Mouse (Mus musculus) gastrocnemius, postnatal 25 days (tissue): ENCODE results near the gene Fam53b. TPM values are rescaled to one million over a fixed set of nuclear protein-coding genes. Genes with fewer than 3 reads are reported as not detected.

Experiments
- DNase-seq: peaks from one replicate; pipeline ENCODE4 v3.0.0; 2022
- total RNA-seq, 2 experiments: library from RNA; stranded (reverse); gene quantifications; 1 replicate in 1 of 2; 2 replicates in 1 of 2; pipeline ENCODE4 v1.2.3; 2021

The Fam53b gene
- total RNA-seq, 2 experiments from 2014 or later, result 17.0 to 19.0 TPM

DNA sequence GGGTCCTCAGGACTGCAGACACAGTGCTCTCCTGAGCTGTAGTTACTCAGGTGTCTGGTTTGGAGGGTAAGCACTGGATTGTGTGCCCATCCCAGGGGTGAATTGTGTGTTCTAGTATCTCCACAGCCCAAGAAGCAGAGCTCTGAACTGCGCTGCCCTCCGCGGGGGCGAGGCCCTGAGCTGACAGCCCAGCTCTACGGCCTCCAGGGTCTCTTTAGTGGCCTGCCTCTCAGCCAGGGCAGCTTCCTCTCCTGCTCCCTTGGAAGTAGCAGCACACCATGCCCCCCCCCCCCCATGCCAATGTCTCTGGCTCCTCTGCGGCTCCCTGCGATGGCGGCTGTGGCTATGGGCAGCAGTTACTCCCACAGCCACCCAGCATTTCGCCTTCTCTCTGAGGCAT, 102.1 kb downstream of the Fam53b start:
- DNase-seq, result no peak

DNA sequence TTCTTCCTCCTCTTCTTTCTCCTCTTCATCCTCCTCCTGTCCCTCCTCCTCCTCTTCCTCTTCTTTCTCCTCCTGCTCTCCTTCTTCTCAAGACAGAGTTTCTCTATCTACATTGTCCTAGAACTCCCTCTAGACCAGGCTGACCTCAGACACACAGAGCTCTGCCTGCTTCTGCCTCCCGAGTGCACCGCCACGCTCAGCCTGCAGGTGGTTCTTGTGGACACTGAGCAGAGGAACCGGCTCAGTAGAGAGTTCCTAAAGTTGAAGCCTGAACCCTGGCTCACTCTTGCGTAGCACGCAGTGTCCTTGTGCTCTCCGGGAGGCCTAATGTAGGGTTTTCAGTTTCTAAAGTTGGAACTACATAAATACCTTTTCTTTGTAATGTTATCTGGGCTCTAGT, 108.6 kb downstream of the Fam53b start:
- DNase-seq, result no peak

GRCm38 (mm10) chr7:132704310-132704875, 109.3 kb downstream of the Fam53b start:
- DNase-seq, result no peak

GRCm38 (mm10) chr7:132703515-132704309, 110.0 kb downstream of the Fam53b start:
- no peak for DNase-seq

GRCm38 (mm10) chr7:132702492-132703070, 111.1 kb downstream of the Fam53b start:
- no peak for DNase-seq

DNA sequence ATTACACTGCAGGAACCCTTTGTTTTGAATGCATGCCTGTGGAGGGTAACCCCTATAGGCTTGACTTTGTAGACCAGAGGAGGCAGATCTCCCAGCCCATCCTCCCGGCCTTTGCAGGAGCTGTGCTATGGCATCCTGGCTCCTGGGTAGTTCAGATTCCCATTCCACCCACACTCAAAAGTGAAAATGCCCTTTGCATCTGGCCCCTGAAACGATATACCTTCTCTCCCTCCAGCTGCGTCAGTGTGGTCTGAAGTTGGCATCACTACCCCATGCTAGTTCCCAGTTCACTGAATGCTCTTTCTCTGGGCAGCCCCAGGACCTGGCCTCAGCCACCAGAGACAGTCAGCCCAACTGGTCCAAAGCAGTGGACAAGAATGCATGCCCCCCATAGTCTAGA, 111.7 kb downstream of the Fam53b start:
- no peak for DNase-seq

DNA sequence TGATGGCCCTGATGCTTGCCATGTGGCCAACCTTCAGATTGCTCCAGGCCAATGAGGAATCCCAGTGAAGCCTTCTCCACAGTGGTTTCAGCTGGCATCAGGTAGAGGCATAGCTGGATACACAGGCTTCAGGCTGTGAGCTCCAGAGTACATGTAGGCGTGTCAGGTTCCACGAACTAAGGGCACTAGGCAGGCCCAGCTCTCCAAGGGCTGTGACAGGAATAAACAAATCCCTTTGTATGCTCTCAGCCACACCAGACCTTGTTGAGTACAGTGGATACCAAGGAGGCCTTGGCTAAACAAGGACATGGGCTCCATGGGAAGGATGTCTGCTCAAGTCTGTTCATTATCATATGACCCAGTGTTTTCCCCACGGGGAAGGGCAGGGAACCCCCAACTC, 112.3 kb downstream of the Fam53b start:
- DNase-seq, result no peak

DNA sequence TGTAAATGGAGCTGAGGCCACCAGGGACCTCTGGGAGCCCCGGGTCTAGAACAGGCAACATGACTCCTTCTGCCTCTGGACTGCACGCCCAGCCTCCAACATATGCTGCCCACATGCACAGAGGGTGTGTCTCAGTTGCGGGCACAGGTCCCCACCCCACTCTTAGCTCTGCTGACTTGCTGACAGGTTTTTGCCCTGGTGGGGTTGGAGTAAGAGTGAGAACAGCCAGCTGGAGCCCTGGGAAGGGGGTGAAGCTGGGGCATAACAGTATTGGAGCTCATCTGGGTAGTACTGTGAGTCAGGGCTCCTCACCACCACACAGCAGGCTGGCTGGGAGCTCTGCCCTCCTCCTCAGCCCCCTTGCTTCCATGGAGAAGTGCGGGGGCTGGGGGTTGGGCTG, 113.6 kb downstream of the Fam53b start:
- no peak for DNase-seq

GRCm38 (mm10) chr7:132699639-132700038, 114.0 kb downstream of the Fam53b start:
- no peak for DNase-seq

- DNase-seq, result no peak
These were observed 114.5 kb downstream of the Fam53b start for GRCm38 (mm10) chr7:132699165-132699564.

DNA sequence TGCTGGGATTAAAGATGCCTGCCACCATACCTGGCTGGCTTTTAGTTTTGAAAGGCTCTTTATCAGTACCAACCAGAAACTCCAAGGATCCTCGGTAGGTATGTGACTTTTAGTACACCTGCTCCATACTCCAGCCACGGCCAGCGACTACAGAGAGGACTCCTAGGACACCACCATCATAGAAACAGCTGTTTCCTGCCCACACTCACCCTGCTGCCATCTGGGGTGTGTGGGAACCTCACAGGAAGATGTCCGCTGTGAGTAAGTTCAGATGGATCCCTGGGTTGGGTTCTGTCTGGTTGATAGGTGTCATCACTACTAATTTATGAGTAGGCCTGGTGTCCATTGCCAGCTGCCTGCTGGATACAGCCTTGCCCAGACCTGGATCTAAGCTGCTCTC, 114.9 kb downstream of the Fam53b start:
- no peak for DNase-seq

GRCm38 (mm10) chr7:132697258-132697796, 116.4 kb downstream of the Fam53b start:
- no peak for DNase-seq

- no peak for DNase-seq
These were observed 120.1 kb downstream of the Fam53b start for GRCm38 (mm10) chr7:132693561-132693960.

DNA sequence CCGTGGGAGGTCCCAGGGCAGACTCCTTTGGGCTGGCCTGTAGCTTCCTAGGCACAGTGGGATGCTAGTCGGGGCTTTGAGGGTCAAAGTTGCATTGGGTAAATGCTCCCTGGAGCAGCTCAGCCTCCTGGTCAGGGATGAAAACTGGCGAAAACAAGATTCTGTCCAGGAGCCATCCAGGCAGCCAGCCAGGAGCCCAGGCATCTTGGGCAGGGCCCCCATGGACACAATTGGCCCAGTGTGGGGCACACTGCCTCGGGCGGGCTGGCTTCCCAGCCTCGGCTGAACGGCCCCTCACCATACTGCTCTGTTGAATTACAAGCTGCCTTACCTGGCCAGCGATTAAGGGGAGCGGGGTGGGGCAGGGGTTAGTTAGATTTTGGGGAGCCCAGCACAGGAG, 121.0 kb downstream of the Fam53b start:
- no peak for DNase-seq

DNA sequence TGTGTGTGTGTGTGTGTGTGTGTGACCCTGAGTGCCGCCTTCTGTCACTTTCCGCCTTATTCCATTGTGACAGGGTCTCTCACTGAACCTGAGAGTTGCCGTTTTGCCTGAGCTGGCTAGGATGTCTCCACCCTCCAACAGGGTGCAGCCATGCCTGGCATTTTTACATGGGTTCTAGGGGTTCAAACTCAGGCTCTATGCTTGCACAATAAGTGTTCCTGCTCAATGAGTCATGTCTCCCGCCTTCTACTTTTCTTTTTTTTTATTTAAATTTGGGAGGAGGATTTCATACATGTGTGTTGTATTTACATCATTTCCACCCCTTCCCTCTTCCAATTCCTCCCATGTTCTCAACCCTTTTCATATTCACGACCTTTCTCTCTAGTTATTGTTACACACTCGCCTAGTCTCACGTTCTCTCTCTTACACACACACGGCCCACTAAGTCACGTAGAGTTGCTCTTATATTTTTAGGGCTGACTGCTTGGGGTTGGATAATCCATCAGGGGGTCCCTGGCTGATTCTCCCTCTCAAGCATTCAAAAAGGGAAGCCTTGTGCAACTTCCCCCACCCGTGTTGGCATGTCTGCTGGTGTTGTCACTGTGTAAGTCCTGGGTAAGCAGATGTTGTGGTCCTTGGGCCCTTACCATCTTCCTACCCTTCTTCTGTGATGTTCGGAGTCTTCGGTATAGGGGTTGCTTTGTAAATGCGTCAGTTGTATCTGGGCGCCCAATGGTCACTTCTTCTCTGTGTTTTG, 122.8 kb downstream of the Fam53b start:
- no peak for DNase-seq

GRCm38 (mm10) chr7:132689722-132690121, 124.0 kb downstream of the Fam53b start:
- no peak for DNase-seq

DNA sequence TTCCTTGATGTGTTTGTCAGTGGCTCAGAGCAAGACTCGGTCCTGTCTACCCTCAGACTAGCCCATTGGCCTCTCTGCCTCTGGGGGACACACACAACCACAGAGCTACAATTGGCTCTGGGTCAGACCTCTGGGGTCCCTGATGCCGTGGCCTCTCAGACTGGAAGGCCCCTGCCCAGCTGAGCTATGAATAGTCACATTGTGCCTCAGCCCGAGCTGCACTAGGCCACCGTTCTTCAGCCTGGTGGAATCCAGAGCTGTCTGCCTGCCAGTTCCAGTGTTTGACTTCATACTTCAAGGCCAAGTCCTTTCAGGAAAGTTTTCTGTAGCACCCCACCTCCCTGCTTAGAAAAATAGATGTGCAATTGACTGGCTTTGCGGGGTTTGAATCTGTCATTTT, 125.0 kb downstream of the Fam53b start:
- DNase-seq, result no peak

DNA sequence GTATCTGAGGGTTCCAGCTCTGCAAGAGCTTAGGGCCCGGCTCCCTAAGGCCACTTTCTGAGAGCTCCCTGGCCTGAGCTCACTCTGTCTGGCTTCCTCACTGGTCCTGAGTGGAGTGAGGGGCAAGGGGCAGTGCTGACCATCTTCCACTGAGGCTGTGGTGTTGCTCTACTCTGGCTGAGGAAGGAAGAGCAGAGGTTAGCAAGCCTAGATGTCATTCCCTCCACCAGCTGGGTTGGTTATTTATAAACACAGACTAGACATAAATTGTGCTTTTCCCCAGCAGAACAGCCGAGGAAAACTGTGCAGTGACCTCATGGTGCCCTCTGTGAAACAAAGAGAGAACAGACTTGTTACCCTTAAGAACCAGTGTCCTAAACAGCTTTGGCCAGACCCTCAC, 125.8 kb downstream of the Fam53b start:
- no peak for DNase-seq

DNA sequence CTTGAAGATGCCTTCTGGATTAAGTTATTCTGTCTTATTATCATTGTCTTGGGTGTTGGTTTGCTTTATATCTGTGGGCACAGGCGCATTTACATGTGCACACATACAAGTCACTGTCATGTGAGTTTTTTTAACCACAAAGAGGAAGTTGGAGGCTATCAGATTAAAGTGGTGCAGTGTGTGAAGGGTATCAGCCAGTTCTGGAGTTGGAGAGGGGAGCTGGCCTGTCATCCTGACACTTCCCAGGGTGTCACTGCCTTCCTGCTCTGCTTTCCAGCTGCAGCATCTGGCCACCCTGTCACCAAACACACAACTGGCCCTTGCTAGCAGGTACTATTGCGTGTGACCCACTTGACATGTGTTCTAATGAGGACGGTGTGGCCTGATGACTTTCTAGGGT, 127.2 kb downstream of the Fam53b start:
- no peak for DNase-seq

GRCm38 (mm10) chr7:132683923-132684322, 129.8 kb downstream of the Fam53b start:
- DNase-seq, result no peak

GRCm38 (mm10) chr7:132682901-132683300, 130.8 kb downstream of the Fam53b start:
- no peak for DNase-seq

- DNase-seq, result no peak
These were observed 131.3 kb downstream of the Fam53b start for GRCm38 (mm10) chr7:132682336-132682735.

GRCm38 (mm10) chr7:132681831-132682230, 131.9 kb downstream of the Fam53b start:
- no peak for DNase-seq
